Mouse (Mus musculus) forebrain, embryonic 15.5 days (tissue): Measurements from ENCODE around the gene Tsg101. TPM values are rescaled to one million over a fixed set of nuclear protein-coding genes. Genes with fewer than 3 reads are reported as not detected.

Experiments
- ATAC-seq: fragments of 200-750 bp; cut with Nextera tagmentation; replicated peaks from 2 replicates; pipeline ENCODE4 v1.8.0; 2017; ENCODE audit warnings: mild to moderate bottlenecking, moderate TSS enrichment, moderate library complexity
- H3K27ac ChIP-seq: fragments of 300-500 bp; sonication (generic); replicated peaks from 2 replicates; pipeline ENCODE4 v1.5.1; 2015; ENCODE audit warnings: mild to moderate bottlenecking, inconsistent platforms
- H3K27me3 ChIP-seq: fragments of 300-500 bp; sonication (generic); 2 replicates; pipeline ENCODE4 v1.6.1; 2015; ENCODE audit warnings: inconsistent platforms
- H3K36me3 ChIP-seq: fragments of 300-500 bp; sonication (generic); 2 replicates; pipeline ENCODE4 v1.6.1; 2015; ENCODE audit warnings: mild to moderate bottlenecking, inconsistent platforms
- H3K4me1 ChIP-seq: fragments of 300-500 bp; sonication (generic); 2 replicates; pipeline ENCODE4 v1.6.1; 2015; ENCODE audit warnings: inconsistent platforms
- H3K4me2 ChIP-seq: fragments of 300-500 bp; sonication (generic); replicated peaks from 2 replicates; pipeline ENCODE4 v1.6.1; 2015; ENCODE audit warnings: mild to moderate bottlenecking, inconsistent platforms
- H3K4me3 ChIP-seq: fragments of 300-500 bp; sonication (generic); 2 replicates; pipeline ENCODE4 v1.5.1; 2015; ENCODE audit warnings: mild to moderate bottlenecking, inconsistent platforms
- H3K9ac ChIP-seq: fragments of 300-500 bp; sonication (generic); replicated peaks from 2 replicates; pipeline ENCODE4 v1.6.1; 2015; ENCODE audit warnings: mild to moderate bottlenecking, inconsistent platforms
- H3K9me3 ChIP-seq: fragments of 300-500 bp; sonication (generic); 2 replicates; pipeline ENCODE4 v1.6.1; 2016; ENCODE audit warnings: inconsistent platforms
- WGBS: fragments of 180-500 bp; shearing (Covaris S2); methylation state at CpG from one replicate; pipeline ENCODE4 v1.1.7; 2015; ENCODE audit warnings: mixed read lengths; 5-methylcytosine and 5-hydroxymethylcytosine counted together
- polyA plus RNA-seq: library from polyadenylated mRNA; unstranded; fragments of >200 nt; fragmentation: Nextera tagmentation; extraction: Ambion mirVana; gene quantifications from 2 replicates; pipeline ENCODE4 v1.2.1, GENCODE M21; 2015

Tsg101 gene
- polyA plus RNA-seq, 1 experiment from 2014 or later, result 399 TPM

DNA sequence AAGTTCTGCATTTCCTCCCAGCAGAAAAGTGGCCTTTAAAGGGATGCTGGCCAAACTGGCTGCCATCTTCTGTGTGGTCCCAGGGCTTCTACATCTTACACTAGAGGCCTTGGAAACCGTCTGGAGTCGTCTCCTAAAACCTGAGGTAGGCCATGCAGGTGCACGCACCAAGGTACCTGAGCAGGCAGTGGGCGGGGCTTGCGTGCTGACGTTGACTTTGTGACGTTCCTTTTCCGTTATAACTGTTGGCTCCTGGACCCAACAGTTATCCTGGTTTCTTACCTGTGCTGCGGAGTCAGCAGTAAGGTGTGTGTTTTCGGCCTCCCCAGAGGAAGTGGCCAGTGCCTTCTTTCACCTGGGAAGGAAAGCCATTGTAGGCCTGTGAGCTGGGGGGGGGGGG lies 58.8 kb downstream of the Tsg101 start, which contains the start of gene Ldhc:
Gene Ldhc, plus strand, starts transcription at position 208 of the 400 bp plus-strand sequence.
- 35% methylated on average over 10 of the region's 10 CpGs for WGBS
- no peak for ATAC-seq
- Histone ChIP-seq H3K4me2 (no peak within 1 kb of the TSS), H3K9ac (no peak within 1 kb of the TSS), H3K27me3 (no peaks in the 10 kb centered on the region), H3K9me3 (no peaks in the 10 kb centered on the region), H3K27ac (no peak within 1 kb of the TSS), H3K4me1 (no peaks in the 10 kb centered on the region), H3K36me3 (no peaks in the 10 kb centered on the region), H3K4me3 (no peak within 1 kb of the TSS)

DNA sequence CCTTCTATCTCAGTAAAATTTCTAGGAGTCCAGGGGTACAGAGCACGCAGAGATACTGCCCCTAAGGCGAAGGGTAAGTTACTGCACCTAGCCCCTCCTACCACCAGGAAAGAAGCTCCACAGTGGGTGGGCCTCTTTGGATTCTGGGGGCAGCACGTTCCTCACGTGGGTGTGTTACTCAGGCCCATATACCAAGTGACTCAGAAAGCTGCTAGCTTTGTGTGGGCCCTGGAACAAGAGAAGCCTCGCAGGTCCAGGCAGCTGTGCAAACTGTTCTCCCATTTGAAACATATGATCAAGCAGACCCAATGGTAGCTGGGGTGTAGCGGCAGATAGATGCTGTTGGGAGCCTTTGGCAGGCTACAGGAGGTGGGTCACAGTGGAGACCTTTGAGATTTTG lies 60.7 kb downstream of the Tsg101 start:
- peaks cover 18% of the 10 kb centered on the region for H3K36me3 ChIP-seq
- H3K27me3 ChIP-seq, result no peaks in the 10 kb centered on the region
- H3K9me3 ChIP-seq, result no peaks in the 10 kb centered on the region
- 65% methylated on average over 6 of the region's 6 CpGs for WGBS
- no peak for ATAC-seq
- H3K27ac ChIP-seq, result no peak overlapping the region
- H3K4me3 ChIP-seq, result no peak overlapping the region
- no peak overlapping the region for H3K9ac ChIP-seq
- H3K4me1 ChIP-seq, result no peaks in the 10 kb centered on the region
- no peak overlapping the region for H3K4me2 ChIP-seq

DNA sequence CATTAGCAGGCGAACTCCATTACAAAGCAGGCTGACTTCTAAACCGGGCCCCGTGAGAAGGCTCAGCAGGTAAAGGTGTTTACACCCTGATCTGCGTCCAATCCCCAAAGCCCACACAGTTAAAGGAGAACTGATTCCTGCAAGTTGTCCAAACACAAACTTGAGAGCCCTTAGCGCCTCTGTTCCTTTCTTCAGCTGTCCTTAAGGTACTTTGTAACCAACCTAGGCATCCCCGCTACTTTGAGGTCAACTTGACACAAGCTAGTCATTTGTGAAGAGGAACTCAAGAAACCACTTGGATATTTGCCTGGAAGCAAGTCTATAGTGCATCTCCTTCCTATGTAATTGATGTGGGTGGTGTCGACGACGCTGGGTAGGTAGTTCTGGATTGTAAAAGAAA lies 62.3 kb downstream of the Tsg101 start:
- Histone ChIP-seq H3K9me3 (no peaks in the 10 kb centered on the region), H3K36me3 (peaks cover 34% of the 10 kb centered on the region), H3K27me3 (no peaks in the 10 kb centered on the region), H3K4me1 (no peaks in the 10 kb centered on the region), H3K27ac (no peak overlapping the region), H3K4me2 (no peak overlapping the region), H3K9ac (no peak overlapping the region), H3K4me3 (no peak overlapping the region)
- WGBS, result 81% methylated on average over 9 of the region's 9 CpGs
- no peak for ATAC-seq

DNA sequence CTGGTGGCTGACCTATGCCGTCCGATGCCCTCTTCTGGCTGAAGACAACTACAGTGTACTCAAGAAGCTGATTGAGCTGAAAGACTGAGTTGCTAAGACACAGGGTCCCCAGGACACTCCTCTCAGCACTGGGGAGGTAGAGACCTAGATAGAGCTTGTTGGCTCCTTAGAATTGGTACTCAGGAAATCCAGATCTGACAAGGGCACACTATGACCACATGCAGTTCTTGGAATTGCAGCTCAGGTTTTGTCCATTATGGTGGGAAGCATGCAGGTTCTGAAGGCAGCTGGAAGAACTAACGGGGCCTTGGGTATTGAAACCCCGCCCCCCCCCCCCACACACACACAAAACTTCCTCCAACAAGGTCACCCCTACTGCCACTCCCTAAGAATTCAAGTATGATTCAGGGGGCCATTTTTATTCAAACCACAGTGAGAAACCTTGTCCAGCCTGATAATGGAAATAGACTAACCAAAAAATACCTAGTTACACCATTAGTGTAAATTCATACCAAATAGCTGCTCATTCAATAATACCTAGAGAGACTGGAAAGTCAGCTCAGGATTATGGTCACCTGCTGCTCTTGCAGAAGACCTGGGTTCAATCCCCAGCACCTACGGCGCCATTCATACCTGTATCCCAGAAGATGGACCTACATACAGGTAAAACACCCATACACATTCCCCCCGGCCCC lies 63.8 kb downstream of the Tsg101 start:
- no peak overlapping the region for H3K27ac ChIP-seq
- H3K27me3 ChIP-seq, result no peaks in the 10 kb centered on the region
- H3K4me2 ChIP-seq, result no peak overlapping the region
- no peak overlapping the region for H3K9ac ChIP-seq
- no peaks in the 10 kb centered on the region for H3K9me3 ChIP-seq
- no peak for ATAC-seq
- WGBS, result 72% methylated on average over 7 of the region's 7 CpGs
- no peak overlapping the region for H3K4me3 ChIP-seq
- H3K4me1 ChIP-seq, result no peaks in the 10 kb centered on the region
- peaks cover 46% of the 10 kb centered on the region for H3K36me3 ChIP-seq

DNA sequence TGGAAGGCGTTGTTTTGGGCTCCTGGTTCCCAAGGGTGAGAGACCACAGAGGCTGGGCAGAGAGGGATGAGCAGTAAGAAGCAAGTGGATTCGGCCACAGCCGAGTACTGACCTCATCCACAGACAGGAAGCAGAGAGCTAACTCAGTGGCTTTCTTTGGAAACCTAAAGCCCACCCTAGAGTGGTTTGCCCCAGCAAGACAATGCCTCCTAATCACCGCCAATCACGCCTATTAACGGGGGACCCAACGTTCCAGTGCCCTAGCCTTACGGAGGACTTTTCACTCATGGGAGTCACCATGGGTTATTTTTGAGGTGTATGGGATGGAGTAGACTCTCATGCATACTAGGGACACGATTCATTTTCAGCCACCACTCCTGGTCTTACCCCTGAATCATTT lies 66.4 kb downstream of the Tsg101 start:
- WGBS, result 80% methylated on average over 9 of the region's 9 CpGs
- no peak overlapping the region for H3K27ac ChIP-seq

DNA sequence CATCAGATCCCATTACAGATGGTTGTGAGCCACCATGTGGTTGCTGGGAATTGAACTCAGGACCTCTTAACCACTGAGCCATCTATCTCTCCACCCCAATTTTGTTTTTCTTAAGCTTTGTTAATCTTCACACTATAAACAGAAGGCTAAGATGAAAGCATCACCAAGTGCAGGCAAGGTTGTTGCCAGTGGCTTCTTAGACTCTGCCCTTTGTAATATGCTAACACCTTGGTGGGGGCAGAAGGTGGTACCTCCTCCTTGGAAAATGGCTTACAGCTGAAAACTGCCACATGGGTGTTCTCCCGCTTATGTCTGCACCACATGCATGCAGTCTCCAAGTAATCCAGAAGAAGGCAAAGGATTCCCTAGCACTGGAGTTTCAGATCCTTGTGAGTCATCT lies 67.1 kb downstream of the Tsg101 start:
- Histone ChIP-seq H3K27me3 (no peaks in the 10 kb centered on the region), H3K9me3 (no peaks in the 10 kb centered on the region), H3K9ac (no peak overlapping the region), H3K4me3 (no peak overlapping the region), H3K4me2 (no peak overlapping the region), H3K27ac (no peak overlapping the region), H3K36me3 (peaks cover 67% of the 10 kb centered on the region), H3K4me1 (0 out of 2 replicates have a peak, but pooled peaks cover 2% of the 10 kb centered on the region)
- WGBS, result 82% methylated on average over 1 of the region's 1 CpGs
- ATAC-seq, result no peak

More for the DNA sequence above, 66.4 kb downstream of the Tsg101 start:
- Histone ChIP-seq H3K4me1 (no peaks in the 10 kb centered on the region), H3K9ac (no peak overlapping the region), H3K4me2 (no peak overlapping the region), H3K9me3 (no peaks in the 10 kb centered on the region), H3K27me3 (no peaks in the 10 kb centered on the region), H3K4me3 (no peak overlapping the region), H3K36me3 (peaks cover 65% of the 10 kb centered on the region)
- ATAC-seq, result no peak

DNA sequence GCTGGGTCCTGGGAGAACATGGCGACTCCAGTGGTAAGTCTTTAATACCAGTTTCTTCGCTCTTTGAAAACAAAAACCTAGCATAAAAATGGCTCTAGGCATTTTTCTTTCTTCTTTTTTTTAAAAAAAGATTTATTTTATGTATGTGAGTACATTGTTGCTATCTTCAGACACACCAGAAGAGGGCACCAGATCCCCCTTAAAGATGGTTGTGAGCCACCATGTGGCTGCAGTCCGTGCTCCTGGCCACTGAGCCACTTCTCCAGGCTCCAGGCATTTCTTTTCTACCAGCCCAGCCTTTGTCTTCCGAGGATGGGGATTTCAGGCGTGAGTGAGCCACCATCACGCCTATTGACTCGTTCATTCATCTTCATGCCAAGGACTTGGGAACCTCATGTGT lies 68.7 kb downstream of the Tsg101 start:
- ATAC-seq, result no peak
- 50% methylated on average over 7 of the region's 7 CpGs for WGBS
- Histone ChIP-seq H3K9ac (no peak overlapping the region), H3K36me3 (peaks cover 67% of the 10 kb centered on the region), H3K9me3 (no peaks in the 10 kb centered on the region), H3K4me1 (peaks cover 15% of the 10 kb centered on the region), H3K4me3 (no peak overlapping the region), H3K4me2 (no peak overlapping the region), H3K27me3 (no peaks in the 10 kb centered on the region), H3K27ac (no peak overlapping the region)

DNA sequence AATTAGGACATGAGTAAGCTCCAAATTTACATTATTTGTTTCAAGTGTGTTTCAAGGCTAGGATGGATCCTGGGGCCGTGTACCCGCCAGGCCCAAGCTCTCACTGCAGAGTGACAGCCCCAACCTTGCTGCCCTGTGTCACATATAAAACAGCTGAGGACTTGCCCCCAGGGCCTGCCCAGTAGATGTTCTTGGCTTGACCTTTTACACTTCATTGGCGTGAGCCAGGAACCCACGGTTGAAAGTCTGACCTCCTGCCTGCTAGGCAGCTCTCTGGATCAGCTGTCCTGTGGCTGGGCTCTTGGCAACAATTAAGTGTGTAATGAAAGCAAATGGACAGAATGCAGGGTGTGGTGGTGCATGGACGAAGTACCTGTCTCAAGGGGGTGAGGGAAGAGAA lies 70.5 kb downstream of the Tsg101 start:
- H3K36me3 ChIP-seq, result peaks cover 52% of the 10 kb centered on the region
- 79% methylated on average over 5 of the region's 5 CpGs for WGBS

DNA sequence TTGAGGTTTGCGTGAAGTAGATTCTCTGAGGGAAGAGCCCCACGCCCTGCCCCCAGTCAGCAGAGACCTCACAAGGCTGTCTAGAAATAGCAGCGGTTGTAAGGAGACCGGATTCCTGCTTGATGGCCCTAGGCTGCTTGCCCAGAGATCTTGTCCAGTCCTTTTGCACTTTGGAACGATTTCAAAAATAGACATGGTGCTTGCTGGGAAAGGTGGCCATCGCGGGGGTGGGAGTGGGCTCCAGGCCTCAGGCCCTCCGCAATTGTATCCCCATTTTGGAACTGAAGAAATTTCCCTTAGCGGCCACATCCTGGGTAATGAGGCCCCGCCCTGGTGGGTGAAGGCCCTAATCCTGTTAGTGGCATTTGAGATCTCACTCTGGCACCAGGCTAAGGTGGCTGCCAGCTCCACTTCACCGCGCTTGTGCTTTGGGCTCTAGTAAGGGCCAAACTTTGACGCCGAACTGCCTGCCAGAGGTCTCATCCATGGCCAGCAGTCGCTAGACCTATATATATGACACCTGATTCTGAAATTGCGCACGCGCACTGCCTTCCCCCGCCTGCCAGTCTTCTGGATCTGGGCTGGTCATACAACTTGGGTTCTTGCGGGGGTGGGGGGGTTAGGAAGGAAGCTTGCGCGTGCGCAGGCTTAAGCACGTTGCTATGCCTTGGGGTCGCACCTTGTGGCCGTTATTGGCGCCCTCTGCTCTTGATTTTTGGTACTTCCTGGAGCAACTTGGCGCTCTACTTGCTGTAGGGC lies 73.1 kb downstream of the Tsg101 start:
- ATAC-seq, result peak; percentile 51
- Histone ChIP-seq H3K9me3 (no peaks in the 10 kb centered on the region), H3K4me1 (peaks cover 21% of the 10 kb centered on the region), H3K27me3 (no peaks in the 10 kb centered on the region), H3K27ac (peak overlapping the region; percentile 87), H3K9ac (peak overlapping the region; percentile 83), H3K36me3 (peaks cover 28% of the 10 kb centered on the region), H3K4me2 (peak overlapping the region; percentile 90), H3K4me3 (peak overlapping the region; percentile 84)
- 1% methylated on average over 28 of the region's 28 CpGs for WGBS

More for the DNA sequence above, 70.5 kb downstream of the Tsg101 start:
- no peak for ATAC-seq
- Histone ChIP-seq H3K4me1 (peaks cover 21% of the 10 kb centered on the region), H3K27ac (no peak overlapping the region), H3K4me2 (no peak overlapping the region), H3K9me3 (no peaks in the 10 kb centered on the region), H3K27me3 (no peaks in the 10 kb centered on the region), H3K9ac (no peak overlapping the region), H3K4me3 (no peak overlapping the region)

DNA sequence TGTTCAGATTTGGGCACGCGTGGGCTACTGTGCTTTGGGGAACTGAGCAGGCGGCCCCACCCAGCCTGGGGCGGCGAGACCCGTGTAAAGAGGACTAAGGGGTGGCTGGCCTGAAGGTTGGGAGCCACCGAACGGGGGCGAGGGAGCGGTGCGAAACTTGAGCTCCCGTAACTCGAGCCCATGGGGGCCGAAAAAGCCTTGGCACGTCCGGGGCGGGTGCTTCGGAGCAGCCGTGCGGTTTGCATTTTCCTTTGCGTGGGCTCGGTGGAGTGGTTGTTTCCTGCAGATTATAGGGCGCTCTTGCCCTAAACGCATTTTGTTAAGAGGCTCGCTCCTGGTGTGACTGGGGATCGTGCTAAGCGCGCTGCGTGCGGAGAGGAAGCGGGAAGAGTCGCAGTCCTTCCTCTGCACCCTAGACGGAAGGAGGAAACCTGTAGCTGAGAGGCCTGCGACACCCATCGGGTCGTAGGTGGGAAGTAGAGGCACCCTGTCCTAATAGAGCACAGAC lies 73.7 kb downstream of the Tsg101 start:
- peaks cover 21% of the 10 kb centered on the region for H3K36me3 ChIP-seq
- no peaks in the 10 kb centered on the region for H3K9me3 ChIP-seq
- peak overlapping the region; percentile 83 for H3K9ac ChIP-seq
- peak overlapping the region; percentile 87 for H3K27ac ChIP-seq
- peak overlapping the region; percentile 84 for H3K4me3 ChIP-seq
- H3K4me1 ChIP-seq, result peaks cover 21% of the 10 kb centered on the region
- H3K4me2 ChIP-seq, result peak overlapping the region; percentile 90
- H3K27me3 ChIP-seq, result no peaks in the 10 kb centered on the region
- ATAC-seq, result peak; percentile 57
- WGBS, result 0% methylated on average over 36 of the region's 36 CpGs

DNA sequence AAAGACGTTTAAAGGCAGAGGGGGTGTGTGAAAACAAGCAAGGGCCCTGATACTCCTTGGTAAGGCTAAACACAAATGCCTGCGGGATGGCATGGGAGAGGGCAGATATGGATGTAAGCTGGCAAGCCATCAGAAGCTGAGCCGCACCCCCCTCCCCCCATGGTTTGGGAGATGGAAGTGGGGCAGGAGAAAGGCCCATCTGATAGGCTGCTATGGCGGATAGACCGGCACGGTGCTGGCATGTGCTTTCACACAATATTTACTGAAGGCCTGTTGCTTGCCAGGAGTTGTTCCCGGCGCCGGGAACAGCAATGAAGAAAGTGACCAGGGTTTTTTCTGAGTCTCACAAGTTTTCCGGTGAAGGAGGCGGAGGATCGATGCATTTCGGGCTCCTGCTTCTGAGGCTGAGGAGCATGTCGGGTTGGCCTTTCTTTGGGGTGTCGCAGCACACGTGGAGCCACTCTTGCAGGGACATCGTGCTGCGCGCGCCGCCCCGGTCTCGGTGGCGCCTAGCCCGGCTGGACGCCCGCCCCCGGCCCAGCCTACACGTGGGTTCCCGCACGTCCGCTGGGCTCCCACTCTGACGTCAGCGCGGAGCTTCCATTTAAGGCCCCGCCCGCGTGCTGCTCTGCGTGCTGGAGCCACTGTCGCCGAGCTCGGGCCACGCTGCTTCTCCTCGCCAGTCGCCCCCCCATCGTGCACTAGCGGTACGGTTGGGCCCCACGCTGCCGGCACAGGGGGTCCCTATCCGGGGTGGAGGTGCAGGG lies 74.4 kb downstream of the Tsg101 start:
- H3K36me3 ChIP-seq, result peaks cover 17% of the 10 kb centered on the region
- H3K4me1 ChIP-seq, result peaks cover 21% of the 10 kb centered on the region
- WGBS, result under 1% methylated on average over 51 of the region's 51 CpGs
- H3K9ac ChIP-seq, result peak overlapping the region; percentile 83
- ATAC-seq, result peak; percentile 87
- peak overlapping the region; percentile 90 for H3K4me2 ChIP-seq
- H3K27me3 ChIP-seq, result no peaks in the 10 kb centered on the region
- no peaks in the 10 kb centered on the region for H3K9me3 ChIP-seq
- H3K4me3 ChIP-seq, result peak overlapping the region; percentile 84
- H3K27ac ChIP-seq, result peak overlapping the region; percentile 87

DNA sequence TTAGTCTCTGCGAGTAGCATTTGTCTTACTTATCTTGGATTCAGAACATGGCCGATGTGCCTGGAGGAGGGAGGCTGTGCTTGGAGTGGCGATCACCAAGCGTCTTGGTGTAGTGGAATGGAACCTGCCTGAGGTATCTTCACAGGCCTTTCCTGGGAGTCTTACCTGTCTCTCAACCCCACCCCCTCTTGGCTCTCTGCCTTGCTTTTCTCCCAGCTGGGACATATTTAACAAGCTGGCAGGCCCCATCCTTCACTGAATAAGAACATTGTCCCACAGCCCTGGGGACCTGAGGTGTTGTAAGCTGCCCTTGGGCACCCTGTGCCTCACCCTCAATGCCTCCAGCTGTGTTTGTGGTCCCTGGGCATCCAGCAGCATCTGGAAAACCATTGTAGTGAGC lies 76.2 kb downstream of the Tsg101 start:
- peaks cover 3% of the 10 kb centered on the region; the same call in 1 of the 2 replicates for H3K36me3 ChIP-seq
- H3K4me3 ChIP-seq, result no peak overlapping the region
- peaks cover 31% of the 10 kb centered on the region for H3K4me1 ChIP-seq
- H3K9me3 ChIP-seq, result no peaks in the 10 kb centered on the region
- no peak for ATAC-seq
- H3K27me3 ChIP-seq, result no peaks in the 10 kb centered on the region
- no peak overlapping the region for H3K4me2 ChIP-seq
- WGBS, result 88% methylated on average over 4 of the region's 4 CpGs
- H3K9ac ChIP-seq, result no peak overlapping the region
- H3K27ac ChIP-seq, result no peak overlapping the region
